Mouse (Mus musculus) adrenal gland, postnatal 36 days (tissue): Measurements from ENCODE around the gene Clic4. TPM values are rescaled to one million over a fixed set of nuclear protein-coding genes. Genes with fewer than 3 reads are reported as not detected.
"Not testable (repeated sequence)": the region's sequence is repeated elsewhere in the genome, so short reads cannot be mapped to it uniquely, and the experiment has no call there.

Source experiments
- DNase-seq, 2 experiments: peaks; one replicate each; pipeline ENCODE4 v3.0.0; 2021; ENCODE audit warnings: mixed read lengths in 1 of 2
- total RNA-seq, 2 experiments: library from RNA; stranded (reverse); gene quantifications; 2 replicates each; pipeline ENCODE4 v1.2.3; 2021

The Clic4 gene
- total RNA-seq, 2 experiments from 2014 or later: 73.1 to 114 TPM

DNA sequence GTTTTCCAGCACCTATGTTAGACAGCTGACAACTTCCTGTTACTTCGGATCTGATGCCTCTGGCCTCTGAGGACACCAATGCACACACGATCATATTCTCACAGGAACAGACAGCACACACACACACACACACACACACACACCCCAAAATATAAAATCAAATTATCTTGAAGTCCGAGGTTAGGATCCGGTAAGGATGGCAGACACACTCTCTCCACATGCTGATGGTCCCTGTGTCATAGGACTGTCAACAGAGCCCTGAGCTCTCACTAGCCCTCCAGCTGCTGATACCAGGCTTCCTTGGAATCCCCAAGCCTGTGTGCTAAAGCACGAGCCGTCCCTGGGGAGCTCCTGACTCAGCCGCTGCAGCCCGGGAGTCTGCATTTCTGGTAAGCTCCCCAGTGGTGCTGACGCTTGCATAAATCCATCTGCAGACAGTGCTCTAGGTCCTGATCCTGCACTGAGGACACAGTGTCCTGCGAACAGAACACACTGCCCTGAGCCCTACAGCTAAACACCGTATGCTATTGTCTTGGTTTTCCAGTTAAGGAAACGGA lies 83.1 kb downstream of the Clic4 start:
- peak; percentile 12 to 39 for DNase-seq

DNA sequence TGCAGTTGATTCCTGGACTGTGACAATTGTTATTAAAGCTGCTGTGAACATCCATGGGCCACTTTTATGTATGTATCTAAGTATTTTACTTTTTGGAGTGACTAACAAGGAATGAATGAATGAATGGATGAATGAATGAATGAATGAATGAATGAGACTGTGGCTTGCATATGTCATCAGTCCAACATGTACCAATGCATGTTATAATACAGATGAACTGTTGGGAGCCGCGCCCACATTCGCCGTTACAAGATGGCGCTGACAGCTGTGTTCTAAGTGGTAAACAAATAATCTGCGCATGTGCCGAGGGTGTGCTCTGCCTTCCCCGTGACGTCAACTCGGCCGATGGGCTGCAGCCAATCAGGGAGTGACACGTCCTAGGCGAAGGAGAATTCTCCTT lies 88.3 kb downstream of the Clic4 start:
- not testable (repeated sequence) for DNase-seq

DNA sequence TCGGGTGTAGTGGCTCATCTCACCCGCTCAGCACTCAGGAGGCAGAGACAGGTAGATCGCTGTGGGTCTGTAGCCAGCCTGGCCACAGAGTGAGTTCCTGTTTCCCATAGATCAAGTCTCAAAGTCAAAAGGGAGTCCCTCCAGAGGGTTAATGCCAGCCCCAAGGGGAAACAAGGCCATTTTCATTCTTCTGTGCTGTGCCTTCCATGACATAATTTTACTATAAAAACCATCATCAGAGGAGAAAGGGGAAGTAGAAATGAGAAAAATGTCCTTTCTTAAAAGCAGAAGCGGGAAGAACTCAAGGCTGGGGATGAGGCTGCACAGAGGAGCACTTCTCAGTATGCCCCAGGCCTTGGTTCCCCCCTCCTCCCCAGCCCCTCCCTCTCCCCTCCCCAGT lies 90.8 kb downstream of the Clic4 start:
- no peak for DNase-seq

DNA sequence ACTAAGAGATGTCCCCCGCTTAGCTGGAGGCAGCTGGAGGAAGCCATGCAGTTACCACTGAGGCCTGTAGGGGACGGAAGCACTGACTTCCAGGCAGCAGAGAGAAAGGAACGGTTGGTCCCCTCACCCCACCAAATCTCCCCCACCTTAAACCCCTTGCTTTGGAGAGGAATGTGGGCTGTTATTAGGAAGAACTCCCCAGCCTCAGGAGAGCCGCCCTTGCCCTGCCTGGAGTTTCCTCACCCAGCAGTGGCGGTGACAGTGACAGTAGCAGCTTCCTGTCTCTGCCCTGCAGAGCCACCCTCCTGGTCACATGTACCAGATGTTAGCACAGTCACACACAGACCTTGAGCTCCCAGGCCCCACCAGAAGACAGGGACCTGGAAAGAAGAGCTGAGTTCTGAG lies 93.5 kb downstream of the Clic4 start:
- peak; percentile 42 to 66 for DNase-seq

DNA sequence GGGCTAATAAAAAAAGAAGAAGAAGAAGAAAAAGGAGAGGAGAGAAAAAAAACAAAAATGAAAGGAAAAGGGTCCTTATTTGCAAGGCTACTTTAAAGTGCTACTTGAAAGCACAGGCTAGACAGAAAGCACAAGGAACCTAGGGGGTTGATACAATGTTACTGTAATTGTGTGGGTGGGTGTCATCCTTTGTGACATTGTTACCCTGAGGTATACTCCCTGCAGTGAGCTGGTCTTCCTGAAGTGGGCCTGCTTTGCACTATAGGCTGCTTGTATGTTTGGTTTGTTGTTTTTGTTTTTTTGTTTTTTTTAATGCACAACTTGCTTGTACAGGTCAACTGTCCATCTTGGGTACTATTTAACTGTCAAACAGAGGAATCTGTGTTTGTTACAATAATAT lies 95.0 kb downstream of the Clic4 start:
- no peak for DNase-seq

DNA sequence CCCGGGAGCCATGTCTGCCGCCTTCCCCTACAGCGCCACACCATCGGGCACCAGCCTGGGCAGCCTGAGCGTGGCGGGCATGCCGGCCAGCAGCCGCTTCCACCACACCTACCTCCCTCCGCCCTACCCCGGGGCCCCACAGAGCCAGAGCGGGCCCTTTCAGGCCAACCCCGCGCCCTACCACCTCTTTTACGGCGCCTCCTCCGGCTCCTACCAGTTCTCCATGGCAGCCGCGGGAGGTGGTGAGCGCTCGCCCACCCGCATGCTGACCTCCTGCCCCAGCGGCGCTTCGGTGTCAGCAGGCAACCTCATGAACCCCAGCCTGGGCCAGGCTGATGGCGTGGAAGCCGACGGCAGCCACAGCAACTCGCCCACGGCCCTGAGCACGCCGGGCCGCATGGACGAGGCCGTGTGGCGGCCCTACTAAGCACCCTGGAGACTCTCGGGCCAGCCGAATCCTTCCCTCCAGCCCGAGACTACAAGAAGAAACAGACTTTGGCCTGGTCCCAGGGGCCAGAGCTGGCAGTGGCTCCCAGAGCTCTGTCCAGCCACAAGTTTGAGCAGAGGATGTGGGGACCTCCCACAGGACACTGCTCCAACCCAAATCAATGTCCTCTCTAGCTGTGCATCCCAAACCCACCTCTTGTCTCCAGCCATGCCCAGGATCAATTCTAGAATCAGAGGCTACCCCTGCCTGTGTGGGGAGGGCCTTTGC lies 97.1 kb downstream of the Clic4 start:
- no peak for DNase-seq

DNA sequence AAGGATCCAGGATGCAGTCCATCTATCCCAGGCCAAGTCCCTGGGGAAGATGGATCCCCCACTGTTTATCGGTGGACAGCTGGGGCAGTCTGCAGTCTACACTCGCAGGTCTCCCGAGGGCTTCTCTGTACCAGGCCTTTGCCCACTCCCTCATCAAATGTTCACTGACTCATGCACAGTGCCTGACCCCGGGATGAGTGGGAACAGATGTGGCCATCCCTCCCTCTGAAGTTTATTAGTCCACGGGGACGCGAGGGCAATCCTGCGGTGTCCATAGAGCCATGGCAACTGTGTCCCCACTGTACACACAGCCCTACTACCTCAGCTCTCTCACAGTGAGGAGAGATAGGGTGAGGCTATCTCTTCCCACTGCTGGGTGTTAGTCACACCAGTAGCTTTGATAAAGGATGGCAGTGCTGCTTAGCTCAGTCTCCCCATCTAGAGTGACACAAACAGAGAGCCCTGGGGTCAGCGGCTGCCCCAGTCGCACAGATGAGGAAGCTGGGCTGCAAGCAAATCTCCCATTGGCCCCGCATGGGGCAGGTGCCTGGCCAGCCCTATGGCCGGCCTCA lies 101.2 kb downstream of the Clic4 start:
- no peak for DNase-seq

DNA sequence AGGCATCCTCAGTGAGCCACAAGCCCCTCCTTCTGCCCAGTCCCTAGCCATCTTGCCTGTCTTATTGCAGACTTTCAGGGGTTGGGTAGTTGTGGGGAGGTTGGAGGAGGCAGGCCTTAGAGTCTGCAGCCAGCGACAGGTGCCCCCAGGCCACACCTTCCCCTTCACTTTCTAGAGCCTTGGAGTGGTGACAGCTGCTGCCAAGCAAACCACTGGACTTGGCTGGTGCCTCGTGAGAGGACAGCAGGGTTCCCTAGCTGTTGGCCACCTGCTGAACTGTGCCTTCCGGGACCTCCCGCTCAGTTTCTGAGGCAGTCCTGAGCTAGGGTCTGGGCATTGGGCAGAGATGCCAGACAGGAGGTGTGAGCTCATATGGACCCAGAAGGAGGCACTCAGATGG lies 103.1 kb downstream of the Clic4 start:
- DNase-seq: no peak

DNA sequence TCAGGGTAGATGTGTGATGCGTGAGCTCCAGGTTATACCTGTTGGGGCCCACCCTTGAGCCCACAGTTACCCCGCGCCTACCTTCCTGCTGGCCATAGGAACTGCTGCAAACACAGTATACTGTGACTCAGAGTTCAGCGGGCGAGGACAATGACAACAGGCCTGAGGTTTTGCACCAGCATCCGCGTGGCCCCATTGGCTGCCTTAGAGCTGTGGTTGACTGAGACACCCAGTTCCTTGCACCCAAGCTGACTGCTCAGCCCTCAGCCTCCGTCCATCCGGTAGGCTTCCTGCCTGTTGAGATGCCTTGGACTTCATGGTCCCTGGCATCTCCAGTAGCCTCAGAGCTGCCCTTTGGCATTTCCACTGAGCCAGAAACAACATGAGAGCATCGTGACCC lies 103.5 kb downstream of the Clic4 start:
- DNase-seq: no peak

DNA sequence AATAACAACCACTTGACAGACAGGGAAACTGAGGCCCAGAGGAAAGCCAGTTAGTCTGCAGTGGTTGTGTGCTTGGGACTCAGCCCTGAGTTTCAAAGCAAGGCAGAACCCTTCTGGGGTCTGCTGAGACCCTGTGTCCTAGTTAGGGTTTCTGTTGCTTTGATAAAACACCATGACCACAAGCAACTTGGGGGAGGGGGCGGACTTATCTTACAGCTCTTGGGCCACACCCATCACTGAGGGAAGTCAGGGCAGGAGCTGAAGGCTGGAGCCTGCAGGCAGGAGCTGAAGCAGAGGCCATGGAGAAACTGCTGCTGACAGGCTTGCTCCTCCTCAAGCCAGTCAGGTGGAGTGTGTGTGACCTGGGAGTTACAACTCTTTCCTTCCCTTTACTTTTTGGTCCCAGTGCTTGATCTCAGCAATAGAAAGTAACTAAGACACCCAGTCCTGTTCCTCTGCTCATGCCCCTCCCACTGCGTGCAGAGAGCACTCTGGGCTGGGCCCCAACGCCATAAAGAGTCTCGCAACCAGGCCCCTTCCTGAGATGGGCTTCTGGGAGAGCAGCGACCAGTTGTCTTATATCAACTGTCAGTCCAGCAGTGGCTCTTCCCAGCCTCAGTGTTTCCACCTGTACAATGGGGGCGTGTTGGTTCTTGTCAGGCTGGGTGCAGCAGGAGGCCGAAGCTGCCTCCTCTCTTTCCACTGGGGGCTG lies 104.6 kb downstream of the Clic4 start:
- DNase-seq: no peak

DNA sequence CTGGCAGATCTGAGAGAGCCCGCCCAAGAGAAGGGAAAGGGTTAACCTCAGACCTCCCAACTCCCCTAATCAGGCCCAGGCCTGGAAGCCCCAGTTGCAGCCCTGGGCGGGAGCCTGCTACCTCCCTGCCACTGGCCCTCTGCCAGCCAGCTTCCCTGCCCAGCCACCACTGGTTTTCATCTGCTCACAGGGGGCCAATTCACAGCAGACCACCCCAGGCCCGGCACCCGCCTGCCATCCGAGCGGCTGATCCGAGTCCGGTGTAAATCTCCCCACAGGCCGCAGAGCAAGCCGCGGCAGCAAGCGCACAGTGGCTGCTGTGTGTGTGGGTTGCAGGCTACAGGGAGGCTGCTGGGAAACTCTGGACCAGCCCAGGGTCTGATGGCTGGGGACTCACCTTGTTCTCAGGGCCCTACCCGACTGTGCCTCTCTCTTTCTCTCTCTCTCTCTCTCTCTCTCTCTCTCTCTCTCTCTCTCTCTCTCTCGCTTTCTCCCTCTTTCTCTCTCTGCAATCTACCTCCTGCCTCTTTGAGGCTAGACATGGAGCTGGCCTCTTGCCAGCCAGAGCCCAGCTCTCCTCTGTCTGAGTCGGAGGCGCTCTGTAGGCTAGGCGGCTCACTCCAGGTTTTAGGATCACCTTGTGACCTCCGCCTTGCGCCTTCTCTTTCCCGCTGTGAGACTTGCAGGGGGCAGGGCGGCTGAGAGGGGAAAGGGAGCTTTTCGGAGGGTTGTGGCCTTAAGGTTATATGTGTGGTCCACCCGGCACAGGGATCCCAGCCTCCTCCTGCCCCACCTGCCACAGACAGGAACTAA lies 106.0 kb downstream of the Clic4 start:
- DNase-seq: no peak

DNA sequence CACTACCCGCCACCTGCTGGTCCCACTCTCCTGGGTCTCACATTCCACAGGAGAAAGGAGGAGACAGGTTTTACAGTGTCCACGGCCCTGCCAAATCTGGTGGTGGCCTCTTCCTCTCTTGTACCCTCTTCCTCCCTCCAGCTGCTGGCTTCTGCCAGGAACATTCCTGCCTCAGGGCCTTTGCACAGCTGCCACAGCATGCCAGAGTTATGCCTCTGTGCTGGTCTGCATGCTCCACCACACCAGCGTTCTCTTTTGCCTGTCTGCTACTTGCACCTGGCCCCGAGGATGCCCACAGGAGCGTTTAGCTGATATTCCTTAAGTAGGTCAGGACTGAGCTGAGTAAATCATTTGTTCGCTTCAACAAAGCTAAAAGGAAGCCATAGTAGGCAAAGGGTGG lies 106.9 kb downstream of the Clic4 start:
- no peak for DNase-seq

Other genes starting within 250 kb of the Clic4 start
- gene Runx3, start 152.2 kb downstream of the Clic4 start, total RNA-seq: 1 to 10 TPM; 2.0 to 3.9 TPM
- gene Srrm1, start 80.5 kb upstream of the Clic4 start, total RNA-seq: 100 to 1,000 TPM; 101 to 125 TPM
- not detected for gene Ncmap, start 125.4 kb upstream of the Clic4 start, total RNA-seq
- 10 to 100 TPM; 10.5 to 17.2 TPM for gene Rcan3, start 161.0 kb upstream of the Clic4 start, total RNA-seq
- under 1 TPM; 0.36 to 0.40 TPM for gene Stpg1, start 222.0 kb upstream of the Clic4 start, total RNA-seq
- gene Nipal3, start 222.2 kb upstream of the Clic4 start, total RNA-seq: 10 to 100 TPM; 11.3 to 21.9 TPM